Mouse (Mus musculus) heart, postnatal 36 days (tissue): ENCODE measurements around the gene St6galnac4. TPM values are rescaled to one million over a fixed set of nuclear protein-coding genes. Genes with fewer than 3 reads are reported as not detected.

ENCODE experiments used
- DNase-seq, 2 experiments: peaks; one replicate each; pipeline ENCODE4 v3.0.0; 2021 to 2022
- intact Hi-C: fragments of 180-260 bp; cut with DNase I; formaldehyde crosslinking; loops from one replicate; pipeline ENCODE4 v1.15.1; 2025
- total RNA-seq, 2 experiments: library from RNA; stranded (reverse); gene quantifications; 2 replicates each; pipeline ENCODE4 v1.2.3; 2021

St6galnac4 gene
- total RNA-seq, 2 experiments from 2014 or later = 18.7 to 21.7 TPM

DNA sequence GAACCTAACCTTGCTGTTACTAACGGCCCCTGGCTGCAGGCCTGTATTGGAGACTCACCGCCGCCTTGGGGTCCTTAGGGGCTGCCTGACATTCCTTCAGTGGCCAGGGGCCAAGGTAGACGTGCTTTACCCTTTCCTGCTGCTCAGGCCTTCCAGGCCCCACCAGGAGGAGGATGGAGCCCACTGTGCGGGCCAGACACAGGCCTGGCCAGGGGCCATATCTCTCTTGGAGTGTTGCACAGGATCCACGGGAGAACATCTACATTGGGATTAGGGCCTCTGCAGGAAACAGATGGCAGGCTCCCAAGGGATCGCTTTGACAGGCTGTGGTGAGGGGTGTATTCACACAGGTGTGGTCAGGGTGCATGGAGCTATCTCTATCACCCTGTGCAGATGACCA, 55.9 kb downstream of the St6galnac4 start:
- peak; percentile 61 to 65 for DNase-seq
- intact Hi-C loops = no loop called here

DNA sequence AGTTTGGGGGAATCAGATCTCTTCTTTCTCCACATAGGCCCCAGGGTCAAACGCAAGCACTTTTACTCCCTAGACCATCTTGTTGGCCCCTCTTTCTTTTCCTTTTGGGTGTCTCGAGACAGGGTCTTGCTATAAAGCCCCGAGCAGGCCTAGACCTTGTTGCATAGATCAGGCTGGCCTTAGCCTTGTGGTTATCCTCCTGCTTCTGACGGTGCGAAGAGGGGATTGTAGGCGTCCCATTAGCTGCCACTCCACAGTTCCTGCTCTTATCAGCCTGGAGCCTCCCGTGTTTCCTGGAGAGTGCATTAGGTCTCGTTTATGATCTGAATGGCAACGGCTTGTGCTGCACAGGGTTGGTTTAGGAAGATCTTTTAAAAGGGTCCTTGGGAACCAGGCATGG, 57.2 kb downstream of the St6galnac4 start:
- DNase-seq = no peak
- intact Hi-C loops = no loop called here

DNA sequence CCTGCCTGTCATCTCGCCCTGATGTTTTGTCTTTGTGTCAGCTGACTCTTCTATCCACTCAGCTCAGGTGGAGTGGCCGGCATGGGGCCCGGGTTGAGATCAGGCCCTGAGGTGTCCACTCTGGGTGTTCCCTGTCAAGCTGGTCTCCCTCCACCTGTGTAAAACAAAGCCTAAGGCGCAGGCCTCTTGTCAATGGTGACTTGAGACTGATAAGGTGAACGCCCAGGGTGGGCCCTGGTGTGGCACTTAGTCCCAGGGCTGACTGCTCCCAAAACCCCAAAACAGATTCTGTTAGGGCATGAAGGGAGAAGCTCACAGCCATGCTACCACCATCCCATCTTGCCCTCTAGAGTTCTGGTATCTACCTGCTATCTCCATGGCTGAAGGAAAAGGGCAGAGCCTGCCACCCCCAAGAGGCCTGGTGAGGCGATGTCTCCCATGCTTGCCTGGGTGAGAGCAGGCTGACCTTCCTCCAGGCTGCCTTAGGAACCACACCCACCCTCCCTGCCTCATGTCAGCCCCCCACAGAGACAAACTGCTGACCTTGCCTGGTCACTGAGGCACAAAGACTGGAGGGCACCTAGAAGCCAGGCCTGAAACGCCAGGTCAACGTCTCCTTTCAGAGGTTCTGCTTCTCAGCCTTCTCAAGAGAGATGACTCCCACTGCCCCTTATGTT, 58.0 kb downstream of the St6galnac4 start:
- intact Hi-C loops = no loop called here
- no peak for DNase-seq

DNA sequence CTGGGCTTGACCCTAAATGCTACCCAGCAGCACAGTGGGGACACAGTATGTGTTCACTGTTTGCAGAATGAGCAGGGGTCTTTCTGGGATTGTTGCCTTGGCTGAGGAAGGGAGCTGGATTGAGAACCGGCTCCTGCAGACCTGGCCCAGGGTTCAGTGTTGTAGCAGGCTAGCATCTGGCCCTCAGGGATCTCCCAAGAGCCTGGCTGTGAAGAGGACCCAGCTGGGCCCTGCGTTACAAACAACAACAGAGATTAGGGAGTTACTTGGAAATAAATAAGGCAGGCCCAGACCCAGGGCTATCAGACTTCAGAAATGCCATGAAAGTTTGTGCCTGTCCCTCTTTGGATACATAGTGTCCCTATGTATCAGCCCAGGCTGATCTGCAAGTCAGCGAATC, 58.8 kb downstream of the St6galnac4 start:
- intact Hi-C loops = loop anchor here (1.0 kb wide), 1 partner anchor 11 kb away; no protein-coding TSS in a partner anchor

DNA sequence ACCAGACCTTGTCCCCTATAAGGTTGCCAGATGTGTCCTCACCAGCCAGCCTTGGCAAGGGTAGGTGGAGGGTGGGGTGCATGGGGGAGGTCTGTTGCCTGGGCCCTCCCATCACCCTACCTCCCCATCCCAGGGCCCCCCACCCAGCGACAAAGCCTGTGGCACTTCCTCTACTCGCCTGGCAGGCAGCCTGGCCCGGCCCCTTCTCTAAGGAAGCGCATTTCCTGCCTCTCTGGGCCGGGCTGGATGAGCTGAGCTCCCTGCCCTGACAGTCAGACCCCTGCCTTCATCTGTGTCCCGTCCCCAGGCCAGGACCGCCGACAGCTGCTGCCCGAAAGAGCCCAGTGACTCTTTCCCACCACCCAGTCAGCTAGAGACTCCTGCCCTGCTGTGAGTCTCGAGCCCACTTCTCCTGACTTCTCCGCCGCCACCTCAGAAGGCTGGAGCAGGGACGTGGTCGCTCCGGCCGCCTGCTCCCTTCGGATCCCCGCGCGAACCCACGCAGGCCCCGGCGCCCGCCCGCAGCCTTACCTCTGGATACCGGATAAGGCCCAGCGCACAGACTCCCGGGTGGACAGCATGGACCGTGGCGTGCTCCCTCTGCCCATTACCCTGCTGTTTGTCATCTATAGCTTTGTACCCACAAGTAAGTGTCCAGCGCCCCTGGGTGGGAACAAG, 59.6 kb downstream of the St6galnac4 start, which contains the start of gene Eng:
Eng (plus strand) TSS at position 217 of the 678 bp plus-strand sequence.
- intact Hi-C loops = loop anchor here (1.0 kb wide), 1 partner anchor 12 kb away; no protein-coding TSS in a partner anchor

More for the DNA sequence above, 58.8 kb downstream of the St6galnac4 start:
- no peak for DNase-seq

DNA sequence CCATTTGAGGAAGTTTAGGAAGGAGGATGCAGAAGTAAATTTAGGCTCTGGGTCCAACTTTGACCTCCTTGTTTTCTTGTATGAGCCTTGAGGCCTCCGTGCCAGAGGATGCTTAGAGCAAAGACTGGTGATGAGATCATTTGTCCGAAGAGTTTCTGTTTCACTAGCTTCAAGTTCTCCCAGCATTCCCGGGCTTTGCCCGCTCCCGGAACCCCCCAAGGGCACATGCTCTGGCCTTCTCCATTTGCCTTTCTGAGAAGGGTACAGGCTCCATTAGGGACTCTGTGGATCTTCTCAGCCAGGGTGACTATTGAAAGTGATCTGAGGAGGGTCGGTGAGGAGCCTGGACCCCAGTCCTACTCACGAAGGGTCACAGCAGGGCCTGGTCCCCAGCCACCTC, 60.5 kb downstream of the St6galnac4 start:
- DNase-seq = peak in 1 of 2 experiments; percentile 56
- intact Hi-C loops = no loop called here

More for the DNA sequence above, 59.6 kb downstream of the St6galnac4 start, which contains the start of gene Eng:
- DNase-seq = peak; percentile 85

Other genes with a start within 250 kb of the St6galnac4 start
- 10 to 100 TPM; 25.0 to 33.3 TPM for gene Ciz1, start 234.8 kb upstream of the St6galnac4 start, total RNA-seq
- 1 to 10 TPM; 4.0 TPM for gene Dnm1, start 233.8 kb upstream of the St6galnac4 start, total RNA-seq
- 10 to 100 TPM; 43.9 to 44.3 TPM for gene 1110008P14Rik, start 205.2 kb upstream of the St6galnac4 start, total RNA-seq
- gene Lcn2, start 198.8 kb upstream of the St6galnac4 start, total RNA-seq = 1 to 10 TPM; 3.1 to 7.0 TPM
- gene Ptges2, start 191.2 kb upstream of the St6galnac4 start, total RNA-seq = 10 to 100 TPM; 69.9 to 70.6 TPM
- 1 to 10 TPM; 3.1 to 3.8 TPM for gene Naif1, start 136.6 kb upstream of the St6galnac4 start, total RNA-seq
- gene Slc25a25, start 135.7 kb upstream of the St6galnac4 start, total RNA-seq = 10 to 100 TPM in 1 of 2 experiments, 1 to 10 TPM in 1; 4.8 to 12.4 TPM
- 10 to 100 TPM in 1 of 2 experiments, 1 to 10 TPM in 1; 8.9 to 10.6 TPM for gene Fam102a, start 51.8 kb upstream of the St6galnac4 start, total RNA-seq
- 10 to 100 TPM; 17.9 to 21.3 TPM for gene Dpm2, start 16.2 kb upstream of the St6galnac4 start, total RNA-seq
- under 1 TPM in 1 of 2 experiments, not detected in 1; 0.43 TPM for gene Pip5kl1, start 12.3 kb upstream of the St6galnac4 start, total RNA-seq
- gene 9430097D07Rik, start 11.4 kb upstream of the St6galnac4 start, total RNA-seq = not detected
- 100 to 1,000 TPM; 108 to 116 TPM for gene St6galnac6, start 12.6 kb downstream of the St6galnac4 start, total RNA-seq
- gene Ak1, start 34.7 kb downstream of the St6galnac4 start, total RNA-seq = 100 to 1,000 TPM; 631 to 727 TPM
- gene Eng, start 59.5 kb downstream of the St6galnac4 start, total RNA-seq = 100 to 1,000 TPM; 123 to 136 TPM
- gene Fpgs, start 117.0 kb downstream of the St6galnac4 start, total RNA-seq = 1 to 10 TPM; 5.0 to 6.6 TPM
- 10 to 100 TPM; 24.6 to 26.6 TPM for gene Cdk9, start 126.0 kb downstream of the St6galnac4 start, total RNA-seq
- 10 to 100 TPM; 26.8 to 28.1 TPM for gene Sh2d3c, start 134.0 kb downstream of the St6galnac4 start, total RNA-seq
- gene 6330409D20Rik, start 153.9 kb downstream of the St6galnac4 start, total RNA-seq = not detected
- gene Tor2a, start 170.1 kb downstream of the St6galnac4 start, total RNA-seq = 1 to 10 TPM; 6.8 to 9.6 TPM
- under 1 TPM; 0.08 to 0.14 TPM for gene Ttc16, start 188.5 kb downstream of the St6galnac4 start, total RNA-seq
- gene Ptrh1, start 188.7 kb downstream of the St6galnac4 start, total RNA-seq = 1 to 10 TPM; 3.7 to 3.8 TPM
- not detected for gene Cfap157, start 197.3 kb downstream of the St6galnac4 start, total RNA-seq